Mouse (Mus musculus) MEL (cell line): ENCODE measurements around the gene Acot4.

Experiments used
- CTCF ChIP-seq, 3 experiments: IDR thresholded peaks in 2 of 3; conservative IDR thresholded peaks in 1 of 3; 2 replicates each; pipeline ENCODE4 v1.5.1; 2011 to 2012; ENCODE audit warnings: low read length in 3 of 3, low read depth in 2 of 3, mild to moderate bottlenecking in 2 of 3, improper control_type of control experiment in 1 of 3, inconsistent platforms in 1 of 3, mixed read lengths in 1 of 3, moderate library complexity in 1 of 3; ENCODE audit not compliant: control insufficient read depth in 1 of 3, insufficient read depth in 1 of 3, poor library complexity in 1 of 3, severe bottlenecking in 1 of 3
- ELF1 ChIP-seq: IDR thresholded peaks from 2 replicates; pipeline ENCODE4 v1.6.1; 2014; ENCODE audit warnings: low read depth, mild to moderate bottlenecking, inconsistent platforms, low read length, improper control_type of control experiment, moderate library complexity
- GABPA ChIP-seq: IDR thresholded peaks from 2 replicates; pipeline ENCODE4 v1.6.1; 2012; ENCODE audit warnings: low read depth, mild to moderate bottlenecking, inconsistent platforms, low read length, improper control_type of control experiment, moderate library complexity
- GATA1 ChIP-seq: IDR thresholded peaks from 2 replicates; pipeline ENCODE4 v1.6.1; 2011; ENCODE audit warnings: low read depth, low read length, improper control_type of control experiment
- HCFC1 ChIP-seq: IDR thresholded peaks from 2 replicates; pipeline ENCODE4 v1.6.1; 2012; ENCODE audit warnings: low read depth, mild to moderate bottlenecking, inconsistent platforms, low read length, improper control_type of control experiment, moderate library complexity
- MAFK ChIP-seq: IDR thresholded peaks from 2 replicates; pipeline ENCODE4 v1.6.1; 2011; ENCODE audit warnings: low read depth, mild to moderate bottlenecking, low read length, improper control_type of control experiment, borderline replicate concordance
- MAX ChIP-seq: IDR thresholded peaks from 2 replicates; pipeline ENCODE4 v1.6.1; 2011; ENCODE audit warnings: low read length, improper control_type of control experiment
- NRF1 ChIP-seq: IDR thresholded peaks from 2 replicates; pipeline ENCODE4 v1.6.1; 2014; ENCODE audit warnings: low read depth, mild to moderate bottlenecking, inconsistent platforms, low read length, improper control_type of control experiment, moderate library complexity; ENCODE audit not compliant: poor library complexity, insufficient read depth, severe bottlenecking
- POLR2A ChIP-seq, 2 experiments: IDR thresholded peaks; 2 replicates each; pipeline ENCODE4 v1.6.1; 2011 to 2012; ENCODE audit warnings: low read length in 2 of 2, mild to moderate bottlenecking in 2 of 2, control low read depth in 1 of 2, improper control_type of control experiment in 1 of 2, low read depth in 1 of 2, moderate library complexity in 1 of 2; ENCODE audit not compliant: control insufficient read depth in 1 of 2, insufficient read depth in 1 of 2, poor library complexity in 1 of 2
- SIN3A ChIP-seq: IDR thresholded peaks from 2 replicates; pipeline ENCODE4 v1.6.1; 2012; ENCODE audit warnings: low read length, improper control_type of control experiment, inconsistent platforms
- SMC3 ChIP-seq: IDR thresholded peaks from 2 replicates; pipeline ENCODE4 v1.6.1; 2011; ENCODE audit warnings: low read depth, low read length, improper control_type of control experiment
- TAL1 ChIP-seq: IDR thresholded peaks from 2 replicates; pipeline ENCODE4 v1.6.1; 2012; ENCODE audit warnings: mild to moderate bottlenecking, inconsistent platforms, low read length, moderate library complexity, mixed read lengths
- UBTF ChIP-seq: IDR thresholded peaks from 2 replicates; pipeline ENCODE4 v1.6.1; 2012; ENCODE audit warnings: low read depth, mild to moderate bottlenecking, inconsistent platforms, low read length, improper control_type of control experiment, moderate library complexity, borderline replicate concordance; ENCODE audit not compliant: insufficient read depth
- USF2 ChIP-seq, 2 experiments: IDR thresholded peaks; 2 replicates each; pipeline ENCODE4 v1.6.1; 2011 to 2012; ENCODE audit warnings: improper control_type of control experiment in 2 of 2, low read length in 2 of 2, borderline replicate concordance in 1 of 2, inconsistent platforms in 1 of 2, low read depth in 1 of 2, mild to moderate bottlenecking in 1 of 2; ENCODE audit not compliant: insufficient read depth in 1 of 2

- TF ChIP-seq MAX (no peak), CTCF (IDR thresholded peaks at IDR 0.05 in 2 of 3, conservative IDR thresholded peaks at IDR 0.05 in 1 of 3; ENCODE audit: control insufficient read depth in 1 of 3, insufficient read depth in 1 of 3, low read depth in 2 of 3, low read length in 3 of 3, poor library complexity in 1 of 3, severe bottlenecking in 1 of 3) (no peak), NRF1 (no peak), SIN3A (no peak), USF2 (IDR thresholded peaks at IDR 0.05; ENCODE audit: borderline replicate concordance in 1 of 2, insufficient read depth in 1 of 2, low read depth in 1 of 2, low read length in 2 of 2) (no peak), GATA1 (no peak), UBTF (no peak), SMC3 (no peak), POLR2A (IDR thresholded peaks at IDR 0.05; ENCODE audit: control insufficient read depth in 1 of 2, insufficient read depth in 1 of 2, low read depth in 1 of 2, low read length in 2 of 2, poor library complexity in 1 of 2) (no peak), GABPA (no peak), HCFC1 (no peak), MAFK (no peak), TAL1 (no peak), ELF1 (no peak)
Measured at GRCm38 (mm10) chr12:84046906-84047305, 8.7 kb downstream of the Acot4 start.
